Mouse (Mus musculus) right cerebral cortex, postnatal 36 days (tissue): ENCODE data around the gene Zdhhc21.

Source experiments
- DNase-seq, 2 experiments: peaks; one replicate each; pipeline ENCODE4 v3.0.0; 2022; ENCODE audit warnings: low spot score in 2 of 2, mixed read lengths in 1 of 2

The Zdhhc21 gene

GRCm38 (mm10) chr4:82765513-82766216 is 94.1 kb downstream of the Zdhhc21 start:
- DNase-seq: no peak

DNA sequence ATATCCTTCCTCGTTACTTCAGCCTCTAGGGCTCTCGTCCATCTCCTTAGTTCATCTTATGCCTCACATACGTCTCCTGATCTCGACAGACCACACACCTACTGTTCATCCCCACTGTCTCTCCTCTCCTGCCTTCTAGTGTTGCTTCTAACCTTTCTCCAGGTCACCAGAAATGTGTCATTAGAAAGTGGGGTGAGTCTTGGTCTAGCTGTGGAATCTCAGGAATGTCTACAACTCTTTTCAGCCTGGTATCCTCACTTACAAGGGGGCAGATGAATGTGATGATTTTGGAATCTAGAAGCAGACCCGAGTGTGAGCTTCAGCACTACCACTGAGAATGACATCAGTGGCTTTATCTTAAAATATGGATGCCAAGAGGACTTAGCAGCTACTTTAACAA is 96.2 kb downstream of the Zdhhc21 start:
- DNase-seq: no peak

- no peak for DNase-seq
Observed at GRCm38 (mm10) chr4:82762430-82763119, 97.2 kb downstream of the Zdhhc21 start.

DNA sequence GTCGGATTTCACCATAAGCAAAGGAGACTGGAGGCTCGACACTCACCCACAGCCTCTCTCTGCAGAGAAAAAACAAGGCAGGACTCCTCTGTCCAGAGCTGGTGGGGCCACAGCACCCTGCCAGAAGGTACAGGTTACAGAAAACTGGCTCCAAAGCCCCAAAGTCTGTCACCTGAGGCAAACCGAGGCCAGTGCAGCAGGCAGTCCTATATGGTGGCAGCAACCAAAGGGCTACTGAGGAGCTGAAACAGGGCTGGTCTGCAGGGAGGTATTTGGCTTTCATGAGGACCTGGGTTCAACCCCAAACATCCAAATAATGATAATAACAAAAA is 103.5 kb downstream of the Zdhhc21 start:
- DNase-seq: no peak

DNA sequence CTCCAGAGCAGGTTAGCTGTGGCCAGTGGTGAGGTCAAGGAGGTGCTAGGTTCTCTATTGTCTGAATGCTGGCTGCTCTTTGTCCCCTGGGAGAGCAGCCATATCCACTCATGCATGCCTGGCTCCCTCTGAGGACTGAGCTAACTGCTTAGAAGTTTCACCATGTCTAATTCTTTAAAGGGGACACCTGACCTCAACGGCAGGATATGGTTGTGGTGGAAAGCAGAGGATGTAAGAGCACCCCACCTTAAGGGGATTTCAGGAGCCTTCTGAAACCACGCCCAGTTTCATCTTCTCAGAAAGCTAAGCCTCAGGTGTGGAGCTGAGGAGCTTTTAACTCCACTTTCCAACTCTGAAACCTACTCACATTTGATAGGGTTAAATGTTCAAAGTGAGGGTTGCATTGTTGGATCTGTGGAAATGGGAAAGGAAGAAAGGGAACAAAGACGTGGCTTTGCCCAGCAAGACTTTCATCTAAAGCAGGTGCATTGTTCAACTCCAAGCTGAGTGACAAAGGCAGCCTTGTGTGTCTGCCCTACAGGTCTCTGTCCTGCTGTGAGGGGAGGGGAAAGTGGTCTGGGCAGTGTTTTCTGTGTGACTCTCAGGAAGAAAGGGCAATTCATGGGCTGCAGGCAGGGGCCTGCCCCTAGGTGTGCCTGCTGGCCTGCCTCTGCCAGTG is 104.0 kb downstream of the Zdhhc21 start:
- DNase-seq: no peak
